ENCODE assay signal across 13 mouse cellular contexts in genomic region chr15:28105956-28106355, GRCm38 (mm10).
DNase-seq lines count a peak whose midpoint lies in the region; ATAC-seq and TF ChIP-seq lines count a peak whose summit lies in the region.
"Had no signal": no experiment of that assay in that cellular context is flagged by ENCODE, and none has a peak within 500 bp of the region (broad histone marks: within the 10 kb centered on the region; RNA-seq: fewer than 3 reads in every experiment).

No protein-coding gene starts in this region.

- WGBS in lung, embryonic 14.5 days = 65% methylated on average over 5 of the region's 5 CpGs
- WGBS in neural tube, embryonic 15.5 days = 82% methylated on average over 5 of the region's 5 CpGs

- no peaks in the 10 kb centered on the region for H3K4me1 ChIP-seq in lung, embryonic 14.5 days (ENCODE audit: insufficient read depth)
- no peaks in the 10 kb centered on the region for H3K4me1 ChIP-seq in neural tube, embryonic 15.5 days
- H3K4me1 ChIP-seq: limb, embryonic 13.5 days; midbrain, embryonic 13.5 days; neural tube, embryonic 12.5 days had no signal

- H3K4me3 ChIP-seq in lung, embryonic 14.5 days (ENCODE audit: low read depth, low read length) = no peak overlapping the region
- H3K4me3 ChIP-seq in neural tube, embryonic 15.5 days (replicated peaks) = no peak overlapping the region
- H3K4me3 ChIP-seq: forebrain, embryonic 10.5 days; limb, embryonic 13.5 days; midbrain, embryonic 13.5 days; neural tube, embryonic 12.5 days had no signal

- H3K27me3 ChIP-seq in lung, embryonic 14.5 days (ENCODE audit: insufficient read depth, low read length) = no peaks in the 10 kb centered on the region
- no peaks in the 10 kb centered on the region for H3K27me3 ChIP-seq in neural tube, embryonic 15.5 days (replicated peaks)
- H3K27me3 ChIP-seq: limb, embryonic 13.5 days; midbrain, embryonic 13.5 days; neural tube, embryonic 12.5 days had no signal

- H3K27ac ChIP-seq in lung, embryonic 14.5 days (ENCODE audit: low read depth) = no peak overlapping the region; the same call in 1 of the 2 replicates
- no peak overlapping the region for H3K27ac ChIP-seq in neural tube, embryonic 15.5 days (replicated peaks)
- H3K27ac ChIP-seq: forebrain, embryonic 10.5 days; limb, embryonic 13.5 days; midbrain, embryonic 13.5 days; neural tube, embryonic 12.5 days had no signal

- peak; percentile 54; the same call in 1 of the 2 replicates for ATAC-seq in lung, embryonic 14.5 days (ENCODE audit: insufficient read depth)
- ATAC-seq in neural tube, embryonic 15.5 days (ENCODE audit: low FRiP score) = no peak
- ATAC-seq in erythroblast, adult 5-6 weeks (replicated peaks; ENCODE audit: low FRiP score, poor library complexity, severe bottlenecking) = no peak
- ATAC-seq: midbrain, embryonic 13.5 days had no signal

- no peaks in the 10 kb centered on the region for H3K9me3 ChIP-seq in lung, embryonic 14.5 days (ENCODE audit: low read depth, low read length)
- no peaks in the 10 kb centered on the region for H3K9me3 ChIP-seq in neural tube, embryonic 15.5 days (replicated peaks)
- H3K9me3 ChIP-seq: forebrain, embryonic 10.5 days; limb, embryonic 13.5 days; midbrain, embryonic 13.5 days; neural tube, embryonic 12.5 days had no signal

- no peaks in the 10 kb centered on the region for H3K36me3 ChIP-seq in lung, embryonic 14.5 days (ENCODE audit: insufficient read depth)
- no peaks in the 10 kb centered on the region for H3K36me3 ChIP-seq in neural tube, embryonic 15.5 days
- H3K36me3 ChIP-seq: forebrain, embryonic 10.5 days; limb, embryonic 13.5 days; midbrain, embryonic 13.5 days; neural tube, embryonic 12.5 days had no signal

- H3K4me2 ChIP-seq in lung, embryonic 14.5 days = no peak overlapping the region
- H3K4me2 ChIP-seq in neural tube, embryonic 15.5 days = no peak overlapping the region
- H3K4me2 ChIP-seq: limb, embryonic 13.5 days; midbrain, embryonic 13.5 days; neural tube, embryonic 12.5 days had no signal

- no peak overlapping the region for H3K9ac ChIP-seq in lung, embryonic 14.5 days
- H3K9ac ChIP-seq in neural tube, embryonic 15.5 days (replicated peaks) = no peak overlapping the region
- H3K9ac ChIP-seq: limb, embryonic 13.5 days; midbrain, embryonic 13.5 days; neural tube, embryonic 12.5 days had no signal

- peak; percentile 19 for DNase-seq in adrenal gland, adult 2 months
- no peak for DNase-seq in adrenal gland, adult 18-20 months (ENCODE audit: low spot score in 2 of 2)
- DNase-seq in lung, embryonic 14.5 days = peak; percentile 40
- no peak for DNase-seq in lung, adult 18-20 months
- peak; percentile 6 to 11 for DNase-seq in kidney, postnatal 4 days
- DNase-seq in yolk sac, embryonic 10.5 days (ENCODE audit: low spot score) = peak; percentile 10
- DNase-seq: gastrocnemius, postnatal 25 days had no signal

- no peak for TF ChIP-seq CTCF in lung, embryonic 14.5 days (IDR thresholded peaks at IDR 0.05; ENCODE audit: low read depth)

Comparison
In these comparisons a context has a peak if more than half of its experiments do, and no peak if none do; other contexts are left out.
1. DNase-seq: peak in adrenal gland, adult 2 months (single experiment), lung, embryonic 14.5 days (single experiment), kidney, postnatal 4 days (2 of 2) and yolk sac, embryonic 10.5 days (single experiment); none in adrenal gland, adult 18-20 months (0 of 2) and lung, adult 18-20 months (0 of 2).